Mouse (Mus musculus) myocyte (in vitro differentiated cells): Measurements from ENCODE around the gene Mlst8. TPM values are rescaled to one million over a fixed set of nuclear protein-coding genes. Genes with fewer than 3 reads are reported as not detected.

ENCODE experiments used
- H3K27me3 ChIP-seq: one replicate; pipeline ENCODE4 v1.6.1; 2011; ENCODE audit not compliant: control insufficient read depth, insufficient read depth, insufficient read length
- H3K36me3 ChIP-seq: one replicate; pipeline ENCODE4 v1.6.1; 2011; ENCODE audit not compliant: control insufficient read depth, insufficient read depth
- H3K4me2 ChIP-seq: one replicate; pipeline ENCODE4 v1.6.1; 2011; ENCODE audit warnings: low read depth, control low read depth
- H3K4me3 ChIP-seq: one replicate; pipeline ENCODE4 v1.5.1; 2011; ENCODE audit warnings: mild to moderate bottlenecking, control low read depth, moderate library complexity
- H3K79me2 ChIP-seq: one replicate; pipeline ENCODE4 v1.6.1; 2011; ENCODE audit not compliant: control insufficient read depth, insufficient read depth
- H3ac ChIP-seq: one replicate; pipeline ENCODE4 v1.6.1; 2011; ENCODE audit not compliant: control insufficient read depth, insufficient read length
- CEBPB ChIP-seq: IDR thresholded peaks from 2 replicates; pipeline ENCODE4 v1.6.1; 2011; ENCODE audit warnings: mild to moderate bottlenecking, moderate library complexity; ENCODE audit not compliant: poor library complexity, insufficient read depth, severe bottlenecking
- E2F4 ChIP-seq: IDR thresholded peaks from one replicate; pipeline ENCODE4 v1.6.1; 2011; ENCODE audit warnings: mild to moderate bottlenecking, control low read depth, moderate library complexity; ENCODE audit not compliant: insufficient read depth
- MAX ChIP-seq: IDR thresholded peaks from one replicate; pipeline ENCODE4 v1.6.1; 2011; ENCODE audit warnings: low read depth, mild to moderate bottlenecking, control low read depth
- MYOD1 ChIP-seq, 3 experiments: IDR thresholded peaks; one replicate each; pipeline ENCODE4 v1.6.1; 2011; ENCODE audit warnings: control low read depth in 2 of 3, low read depth in 2 of 3, mild to moderate bottlenecking in 2 of 3, moderate library complexity in 1 of 3; ENCODE audit not compliant: insufficient read length in 2 of 3, control insufficient read depth in 1 of 3
- MYOG ChIP-seq, 3 experiments: IDR thresholded peaks; one replicate each; pipeline ENCODE4 v1.6.1; 2011; ENCODE audit warnings: control low read depth in 2 of 3, low read depth in 2 of 3, mild to moderate bottlenecking in 2 of 3; ENCODE audit not compliant: insufficient read length in 2 of 3, control insufficient read depth in 1 of 3, insufficient read depth in 1 of 3
- POLR2A ChIP-seq: IDR thresholded peaks from one replicate; pipeline ENCODE4 v1.6.1; 2011; ENCODE audit warnings: low read depth, mild to moderate bottlenecking, control low read depth, moderate library complexity; ENCODE audit not compliant: insufficient read length
- POLR2AphosphoS2 ChIP-seq: IDR thresholded peaks from one replicate; pipeline ENCODE4 v1.6.1; 2011; ENCODE audit warnings: low read depth, control low read depth; ENCODE audit not compliant: insufficient read length
- REST ChIP-seq: IDR thresholded peaks from one replicate; pipeline ENCODE4 v1.6.1; 2011; ENCODE audit warnings: mild to moderate bottlenecking, control low read depth, moderate library complexity; ENCODE audit not compliant: insufficient read depth, insufficient read length
- SRF ChIP-seq: IDR thresholded peaks from one replicate; pipeline ENCODE4 v1.6.1; 2011; ENCODE audit warnings: low read depth; ENCODE audit not compliant: control insufficient read depth, insufficient read length
- TCF12 ChIP-seq: IDR thresholded peaks from one replicate; pipeline ENCODE4 v1.6.1; 2011; ENCODE audit warnings: mild to moderate bottlenecking, control low read depth; ENCODE audit not compliant: poor library complexity, insufficient read depth, severe bottlenecking
- TCF3 ChIP-seq: IDR thresholded peaks from one replicate; pipeline ENCODE4 v1.6.1; 2011; ENCODE audit warnings: low read depth, control low read depth; ENCODE audit not compliant: insufficient read length
- USF1 ChIP-seq: IDR thresholded peaks from one replicate; pipeline ENCODE4 v1.6.1; 2011; ENCODE audit warnings: low read depth, mild to moderate bottlenecking, control low read depth, moderate library complexity
- polyA plus RNA-seq: library from polyadenylated mRNA; unstranded; fragments of >200 nt; fragmentation: generic; extraction: Trizol; gene quantifications from one replicate; pipeline ENCODE4 v1.2.1, GENCODE M21; 2012; ENCODE audit warnings: missing spikeins

The Mlst8 gene
- polyA plus RNA-seq, 1 experiment = 16.5 TPM

DNA sequence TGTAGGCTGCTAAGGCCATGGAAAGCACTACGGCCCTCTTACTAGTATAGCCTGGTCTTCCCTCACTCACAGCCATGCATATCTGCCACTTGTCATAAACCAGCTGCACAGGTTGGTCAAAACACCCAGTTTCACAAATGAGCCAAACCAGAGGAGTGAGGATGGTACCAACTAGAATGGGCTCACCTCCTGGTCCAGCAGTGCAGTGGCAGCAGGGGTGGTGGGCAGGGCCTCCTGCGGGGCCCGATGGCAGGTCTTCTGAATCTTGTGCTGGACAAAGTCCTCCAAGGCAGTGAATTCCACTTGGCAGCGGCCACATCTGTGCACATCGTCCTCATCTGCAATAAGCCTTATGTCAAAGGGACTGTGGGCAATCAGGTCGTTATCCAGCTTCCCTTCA is 27.7 kb downstream of the Mlst8 start:
- Histone ChIP-seq H3K27me3 (no peaks in the 10 kb centered on the region), H3K79me2 (peaks cover 25% of the 10 kb centered on the region), H3ac (no peak overlapping the region), H3K36me3 (peaks cover 12% of the 10 kb centered on the region), H3K4me3 (no peak overlapping the region), H3K4me2 (no peak overlapping the region)
- TF ChIP-seq MYOG (IDR thresholded peaks at IDR 0.05; ENCODE audit: control insufficient read depth in 1 of 3, insufficient read depth in 1 of 3, insufficient read length in 2 of 3, low read depth in 2 of 3) (no peak), POLR2A (no peak), POLR2AphosphoS2 (no peak), MAX (no peak), REST (no peak), TCF3 (no peak), USF1 (no peak), MYOD1 (IDR thresholded peaks at IDR 0.05; ENCODE audit: control insufficient read depth in 1 of 3, insufficient read length in 2 of 3, low read depth in 2 of 3) (no peak), E2F4 (no peak), TCF12 (no peak), SRF (no peak)

DNA sequence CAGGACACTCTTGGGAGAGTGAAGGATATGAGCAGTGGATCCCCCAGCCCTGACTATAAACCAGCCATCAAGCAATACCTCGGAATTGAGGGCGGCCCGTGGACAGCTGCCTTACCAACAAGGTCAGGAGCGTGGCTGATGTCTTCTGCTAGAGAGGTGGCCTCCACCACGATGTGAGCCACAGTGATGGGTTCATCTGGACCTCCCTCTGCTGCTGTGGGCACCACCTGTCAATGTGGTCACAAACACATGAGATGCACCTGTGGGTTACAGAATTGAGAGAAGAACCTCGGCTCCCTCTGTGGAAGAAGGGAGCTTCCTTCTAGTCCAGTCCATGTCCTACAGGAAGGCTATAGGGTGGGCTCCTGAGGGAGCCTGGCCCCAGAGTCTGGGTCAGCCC is 29.4 kb downstream of the Mlst8 start:
- H3K36me3 ChIP-seq = peaks cover 12% of the 10 kb centered on the region
- no peak overlapping the region for H3ac ChIP-seq
- peak in 2 of 3 experiments; percentile 64 to 65 for TF ChIP-seq MYOG (IDR thresholded peaks at IDR 0.05; ENCODE audit: control insufficient read depth in 1 of 3, insufficient read depth in 1 of 3, insufficient read length in 2 of 3, low read depth in 2 of 3)
- TF ChIP-seq MYOD1 (IDR thresholded peaks at IDR 0.05; ENCODE audit: control insufficient read depth in 1 of 3, insufficient read length in 2 of 3, low read depth in 2 of 3) = peak in 2 of 3 experiments; percentile 22 to 42
- no peak for TF ChIP-seq MAX
- H3K79me2 ChIP-seq = peaks cover 24% of the 10 kb centered on the region
- H3K4me3 ChIP-seq = no peak overlapping the region
- no peak overlapping the region for H3K4me2 ChIP-seq
- H3K27me3 ChIP-seq = no peaks in the 10 kb centered on the region

DNA sequence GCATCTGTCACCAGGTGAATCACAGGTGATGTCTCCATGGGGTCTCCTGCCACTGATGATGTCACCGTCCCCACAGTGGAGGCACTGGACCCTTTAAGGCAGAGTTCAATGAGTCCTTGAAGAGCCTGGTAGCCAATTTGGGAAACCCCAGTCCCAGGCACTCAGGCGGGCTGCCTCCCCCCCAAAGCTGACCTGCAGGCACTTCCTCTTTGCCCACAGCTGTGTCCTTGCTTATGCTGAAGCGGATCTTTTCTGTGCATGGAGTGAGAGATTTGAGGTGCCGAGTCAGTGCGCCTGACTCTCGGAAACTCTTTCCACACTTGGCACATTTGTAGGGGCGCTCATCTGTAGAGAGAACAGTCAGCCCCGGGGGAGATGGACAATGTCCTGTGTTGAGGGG is 32.3 kb downstream of the Mlst8 start:
- TF ChIP-seq MYOD1 (IDR thresholded peaks at IDR 0.05; ENCODE audit: control insufficient read depth in 1 of 3, insufficient read length in 2 of 3, low read depth in 2 of 3) (no peak), CEBPB (no peak), SRF (no peak)
- peaks cover 12% of the 10 kb centered on the region for H3K36me3 ChIP-seq
- no peak overlapping the region for H3ac ChIP-seq
- H3K27me3 ChIP-seq = no peaks in the 10 kb centered on the region
- H3K4me3 ChIP-seq = no peak overlapping the region
- no peak overlapping the region for H3K4me2 ChIP-seq
- H3K79me2 ChIP-seq = peaks cover 1% of the 10 kb centered on the region

- Histone ChIP-seq H3K4me2 (no peak overlapping the region), H3ac (no peak overlapping the region), H3K27me3 (no peaks in the 10 kb centered on the region), H3K79me2 (no peaks in the 10 kb centered on the region), H3K4me3 (no peak overlapping the region), H3K36me3 (no peaks in the 10 kb centered on the region)
- TF ChIP-seq TCF12 (no peak), MYOD1 (IDR thresholded peaks at IDR 0.05; ENCODE audit: control insufficient read depth in 1 of 3, insufficient read length in 2 of 3, low read depth in 2 of 3) (no peak), POLR2A (no peak), USF1 (no peak), TCF3 (no peak), MAX (no peak), SRF (no peak), E2F4 (no peak), POLR2AphosphoS2 (no peak), MYOG (IDR thresholded peaks at IDR 0.05; ENCODE audit: control insufficient read depth in 1 of 3, insufficient read depth in 1 of 3, insufficient read length in 2 of 3, low read depth in 2 of 3) (no peak), CEBPB (no peak), REST (no peak)
These were observed 35.5 kb downstream of the Mlst8 start for GRCm38 (mm10) chr17:24443409-24443808.

DNA sequence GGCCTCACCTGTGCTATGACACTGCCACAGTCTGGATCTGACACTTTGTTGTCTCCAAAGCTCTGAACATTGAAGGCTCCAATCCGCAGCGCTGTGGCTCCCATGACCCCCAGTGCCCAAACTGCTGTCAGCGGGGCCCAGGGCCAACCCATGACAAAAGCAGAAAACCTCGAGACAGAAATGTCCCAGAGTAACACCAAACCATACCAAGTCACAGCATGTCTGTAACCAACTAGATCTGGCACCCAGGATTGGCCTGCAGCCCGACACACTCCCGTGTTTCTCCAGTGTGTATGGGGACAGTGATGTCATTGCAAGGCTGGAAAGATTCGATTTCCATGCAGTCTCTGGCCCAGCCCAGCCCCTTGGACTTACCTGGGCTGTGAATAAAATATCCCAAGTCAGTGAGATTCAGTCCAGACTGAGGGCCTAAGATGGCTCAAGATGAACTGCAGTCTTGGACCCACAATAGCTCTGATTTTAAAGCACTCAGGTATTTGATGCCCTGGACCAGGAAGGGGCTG is 36.2 kb downstream of the Mlst8 start, which contains the start of gene Dnase1l2:
Gene Dnase1l2 (minus strand): TSS at position 474 of the 524 bp plus-strand sequence.
- Histone ChIP-seq H3K4me2 (no peak within 1 kb of the TSS), H3K79me2 (no peaks in the 10 kb centered on the region), H3K27me3 (no peaks in the 10 kb centered on the region), H3K36me3 (no peaks in the 10 kb centered on the region), H3K4me3 (no peak within 1 kb of the TSS), H3ac (no peak within 1 kb of the TSS)
- TF ChIP-seq SRF (no peak), REST (no peak), MAX (no peak), MYOD1 (IDR thresholded peaks at IDR 0.05; ENCODE audit: control insufficient read depth in 1 of 3, insufficient read length in 2 of 3, low read depth in 2 of 3) (no peak), MYOG (IDR thresholded peaks at IDR 0.05; ENCODE audit: control insufficient read depth in 1 of 3, insufficient read depth in 1 of 3, insufficient read length in 2 of 3, low read depth in 2 of 3) (no peak), TCF12 (no peak), USF1 (no peak), POLR2AphosphoS2 (no peak), POLR2A (no peak), CEBPB (no peak)
